Mouse (Mus musculus): ENCODE results near the gene Cyp2b9.
"Not testable (repeated sequence)": the region's sequence is repeated elsewhere in the genome, so short reads cannot be mapped to it uniquely, and the experiment has no call there.

Cyp2b9 gene

DNA sequence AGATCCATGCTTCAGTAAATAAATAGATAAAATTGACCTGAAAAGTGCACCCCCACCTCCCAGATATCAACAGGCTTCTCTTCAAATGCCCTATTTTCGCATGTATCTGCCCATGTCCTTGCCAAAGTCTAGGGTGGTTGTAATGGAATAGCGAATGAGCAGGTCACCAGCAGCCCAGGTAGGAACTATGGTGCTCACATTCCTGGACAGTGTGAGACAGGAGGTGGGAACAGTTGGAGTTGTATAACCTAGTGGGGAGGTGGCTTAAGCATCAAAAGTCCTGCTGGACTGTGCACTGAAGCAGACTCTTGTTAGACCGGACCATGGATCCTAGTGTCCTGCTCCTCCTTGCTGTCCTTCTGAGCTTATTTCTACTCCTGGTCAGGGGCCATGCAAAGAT, at the start of gene Cyp2b9:
TSS of gene Cyp2b9 (plus strand) at position 301 of the 400 bp plus-strand sequence.
- DNase-seq: not testable (repeated sequence)

DNA sequence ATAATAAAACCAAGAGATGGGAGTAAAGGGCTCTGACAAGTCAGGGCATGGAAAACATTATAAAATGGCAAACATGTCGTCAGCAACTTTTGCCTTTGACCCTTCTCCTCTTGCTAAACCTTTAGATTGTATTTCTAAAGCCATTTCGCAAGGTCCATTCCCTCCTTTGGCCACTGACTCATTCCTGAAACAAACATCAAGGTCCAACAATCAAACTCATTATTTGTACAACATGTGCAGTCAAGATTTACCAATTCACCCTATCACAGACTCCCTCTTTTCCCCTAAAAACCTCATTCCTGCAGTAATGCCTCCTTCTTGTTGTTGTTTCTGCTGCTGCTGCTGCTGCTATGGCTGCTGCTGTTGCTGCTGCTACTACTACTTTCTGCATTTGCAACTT, 33.6 kb upstream of the Cyp2b9 start:
- DNase-seq: not testable (repeated sequence)

DNA sequence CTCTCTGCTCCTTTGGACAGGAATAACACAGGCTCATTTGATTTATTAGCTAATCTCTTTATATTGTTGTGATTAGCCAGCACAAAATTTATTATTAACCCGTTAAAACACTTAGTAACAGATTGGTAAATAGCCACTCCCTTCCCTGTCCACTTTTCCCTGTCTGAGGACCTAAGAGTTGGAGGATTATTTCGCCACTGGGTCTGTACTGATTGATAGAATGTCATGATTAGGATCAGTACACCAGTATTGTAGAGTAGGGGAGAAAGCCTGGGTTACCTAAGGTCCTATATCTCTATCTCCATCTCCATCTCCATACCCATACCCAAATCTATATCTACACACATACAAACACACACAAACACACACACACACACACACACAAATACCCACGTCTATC, 29.6 kb upstream of the Cyp2b9 start:
- DNase-seq: not testable (repeated sequence)

DNA sequence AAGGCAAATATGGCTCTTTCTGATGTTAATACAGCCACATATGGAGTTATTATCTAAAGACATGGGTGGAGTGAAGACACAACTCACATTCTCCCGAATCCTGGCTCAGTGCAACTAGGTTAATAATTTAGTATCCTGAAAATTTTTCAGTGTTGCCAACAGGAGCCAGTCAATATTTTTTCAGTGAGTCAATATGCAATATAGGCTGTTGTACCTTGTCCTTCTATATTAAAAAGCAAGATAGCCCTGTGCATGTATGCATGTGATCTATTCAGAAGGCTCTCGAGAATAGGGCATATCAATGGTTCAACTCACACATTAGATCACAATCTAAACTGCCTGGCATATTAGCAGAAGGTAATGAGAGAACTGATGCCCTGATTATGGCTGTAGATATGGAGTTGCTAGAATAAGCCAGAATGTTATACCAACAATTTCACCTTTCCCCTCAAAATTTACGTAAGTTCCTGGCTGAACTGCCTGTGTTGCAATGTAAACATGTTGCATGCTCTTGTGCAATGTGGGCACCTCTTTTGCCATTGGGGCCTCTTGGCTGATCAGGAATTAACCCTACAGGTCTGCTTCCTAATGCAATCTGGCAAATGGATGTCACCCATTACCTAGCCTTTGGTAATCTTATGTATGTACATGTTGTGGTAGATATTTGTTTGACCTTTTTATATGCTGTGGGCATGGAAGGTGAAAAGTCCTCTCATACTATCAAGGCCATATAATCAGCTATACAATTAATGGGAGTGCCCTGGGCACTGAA, 4.3 kb upstream of the Cyp2b9 start:
- DNase-seq: not testable (repeated sequence)

DNA sequence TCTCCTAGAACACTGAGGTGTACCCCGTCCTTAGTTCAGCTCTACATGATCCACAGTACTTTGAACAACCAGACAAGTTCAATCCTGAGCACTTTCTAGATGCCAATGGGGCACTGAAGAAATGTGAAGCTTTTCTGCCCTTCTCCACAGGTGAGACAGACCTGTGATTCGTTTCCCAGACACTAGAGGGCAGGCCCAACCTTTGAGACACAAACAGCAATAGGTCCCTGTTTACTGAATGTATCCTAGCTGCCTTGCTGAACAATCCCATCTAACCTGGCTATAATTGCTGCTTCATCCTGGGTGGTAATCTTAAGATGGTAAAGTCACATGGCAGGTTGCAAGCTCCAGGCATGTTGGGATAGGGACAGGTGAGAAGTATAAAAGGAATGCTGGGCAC, 27.9 kb downstream of the Cyp2b9 start:
- DNase-seq: peak in 1 of 2 experiments; percentile 2

DNA sequence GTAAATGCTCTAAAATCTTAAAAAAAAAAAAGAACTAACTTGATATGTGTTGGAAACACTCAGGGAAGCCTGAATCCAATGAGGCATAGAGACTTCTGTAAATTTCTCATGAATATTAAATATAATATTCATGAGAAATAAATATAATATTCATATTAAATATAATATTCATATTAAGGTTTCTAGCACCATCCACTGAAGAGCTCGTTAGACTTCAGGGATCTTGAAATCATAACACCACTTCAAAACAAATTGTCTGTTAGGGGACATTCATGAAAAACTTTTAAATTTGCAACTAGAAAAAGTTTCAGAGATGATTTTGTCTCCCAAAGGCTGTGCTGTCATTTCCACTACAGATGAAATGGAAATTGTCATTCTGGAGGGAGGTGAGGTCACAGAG, 86.8 kb downstream of the Cyp2b9 start, which contains the start of gene Vmn1r184:
TSS of gene Vmn1r184 (plus strand) at position 301 of the 400 bp plus-strand sequence.
- not testable (repeated sequence) for DNase-seq
